Mouse (Mus musculus) thymus, adult 2 months (tissue): ENCODE measurements around the gene Dusp11.
"Not testable (repeated sequence)": the region's sequence is repeated elsewhere in the genome, so short reads cannot be mapped to it uniquely, and the experiment has no call there.

Experiments used
- CTCF ChIP-seq: fragments of 200-500 bp; IDR thresholded peaks from 2 replicates; pipeline ENCODE4 v1.5.1; 2012; ENCODE audit warnings: mild to moderate bottlenecking, control low read depth, low read length, moderate library complexity, borderline replicate concordance; ENCODE audit not compliant: control insufficient read depth, poor library complexity, insufficient read depth; ENCODE audit errors: extremely low read depth
- POLR2A ChIP-seq: fragments of 200-500 bp; IDR thresholded peaks from 2 replicates; pipeline ENCODE4 v1.6.1; 2012; ENCODE audit warnings: mild to moderate bottlenecking, low read length, control low read depth, moderate library complexity; ENCODE audit not compliant: control insufficient read depth, poor library complexity, insufficient read depth; ENCODE audit errors: extremely low read depth

DNA sequence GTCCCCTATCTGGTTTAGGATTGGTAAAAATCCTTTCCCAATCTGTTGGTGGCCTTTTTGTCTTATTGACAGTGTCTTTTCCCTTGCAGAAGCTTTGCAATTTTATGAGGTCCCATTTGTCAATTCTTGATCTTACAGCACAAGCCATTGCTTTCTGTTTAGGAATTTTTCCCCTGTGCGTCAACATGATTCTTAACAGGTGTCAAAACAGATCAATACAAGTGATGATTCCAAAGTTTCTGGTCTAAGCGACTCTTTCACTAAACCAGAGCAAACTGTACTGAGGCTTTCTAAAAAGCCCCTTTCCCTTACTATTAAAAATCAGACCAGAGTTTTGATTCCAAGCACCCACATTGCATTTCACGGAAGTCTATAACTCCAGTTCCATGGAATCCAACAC lies 43.1 kb downstream of the Dusp11 start:
- TF ChIP-seq CTCF, POLR2A: not testable (repeated sequence)
